ENCODE assay signal across 8 mouse cellular contexts in genomic region chr12:8301011-8301814, GRCm38 (mm10). TPM values are rescaled to one million over a fixed set of nuclear protein-coding genes. Genes with fewer than 3 reads are reported as not detected.
DNase-seq lines count a peak whose midpoint lies in the region; ATAC-seq and TF ChIP-seq lines count a peak whose summit lies in the region.

No protein-coding gene starts in this region.

- intact Hi-C loops in heart, adult 2 months (cut with DNase I), result no loop called here
- intact Hi-C loops in heart, postnatal 10 days (cut with DNase I), result no loop called here
- intact Hi-C loops in left cerebral cortex, postnatal 14 days (cut with DNase I), result loop anchor here (5.0 kb wide), 1 partner anchor 94 kb away; the partner anchor contains the start of gene Ldah
- intact Hi-C loops in left cerebral cortex, postnatal 4 days (cut with DNase I), result loop anchor here (10.0 kb wide), 2 partner anchors 306 to 426 kb away; no protein-coding TSS in a partner anchor

- no peak for TF ChIP-seq CTCF in heart, adult 2 months (IDR thresholded peaks at IDR 0.05)
- no peak for TF ChIP-seq CTCF in heart, postnatal 0 days (IDR thresholded peaks at IDR 0.05; ENCODE audit: low read depth)
- no peak for TF ChIP-seq CTCF in liver, postnatal 0 days (IDR thresholded peaks at IDR 0.05; ENCODE audit: low read depth)

- no peak for DNase-seq in heart, adult 2 months
- DNase-seq in heart, postnatal 10 days, result no peak
- peak; percentile 37 for DNase-seq in MN1 (ENCODE audit: low spot score)
- DNase-seq in heart, postnatal 0 days (ENCODE audit: low spot score), result no peak
- DNase-seq in liver, postnatal 0 days, result no peak
- no peak for DNase-seq in left cerebral cortex, postnatal 14 days (ENCODE audit: low spot score in 2 of 2)
- no peak for DNase-seq in urinary bladder, postnatal 14 days (ENCODE audit: low spot score)
- no peak for DNase-seq in left cerebral cortex, postnatal 4 days

- no peak for TF ChIP-seq POLR2A in heart, adult 2 months (IDR thresholded peaks at IDR 0.05; ENCODE audit: insufficient read depth, low read depth, low read length)

- WGBS in heart, adult 2 months, result 14% methylated on average over 46 of the region's 46 CpGs
- 11% methylated on average over 42 of the region's 46 CpGs for WGBS in heart, postnatal 0 days
- WGBS in liver, postnatal 0 days (ENCODE audit: insufficient replicate concordance), result 9% methylated on average over 41 of the region's 46 CpGs

- H3K79me2 ChIP-seq in heart, adult 2 months (replicated peaks; ENCODE audit: control insufficient read depth, insufficient read depth, low read length), result no peaks in the 10 kb centered on the region

- peaks cover 13% of the 10 kb centered on the region for H3K27me3 ChIP-seq in heart, adult 2 months (ENCODE audit: control insufficient read depth, insufficient read depth, low read length)
- H3K27me3 ChIP-seq in heart, postnatal 0 days (ENCODE audit: control insufficient read depth, insufficient read depth, low read length), result peaks cover 97% of the 10 kb centered on the region
- peaks cover 91% of the 10 kb centered on the region for H3K27me3 ChIP-seq in liver, postnatal 0 days (ENCODE audit: insufficient read depth, low read length)

- H3K4me1 ChIP-seq in heart, adult 2 months (ENCODE audit: control insufficient read depth, insufficient read depth, low read length), result no peaks in the 10 kb centered on the region
- H3K4me1 ChIP-seq in heart, postnatal 0 days (ENCODE audit: control insufficient read depth, insufficient read depth), result peaks cover 17% of the 10 kb centered on the region; the same call in 1 of the 2 replicates
- H3K4me1 ChIP-seq in liver, postnatal 0 days (ENCODE audit: insufficient read depth), result peaks cover 9% of the 10 kb centered on the region

- H3K27ac ChIP-seq in heart, adult 2 months, result no peak overlapping the region
- H3K27ac ChIP-seq in heart, postnatal 0 days (ENCODE audit: low read depth), result no peak overlapping the region
- no peak overlapping the region for H3K27ac ChIP-seq in liver, postnatal 0 days (ENCODE audit: low read depth)

- peak overlapping the region; percentile 16; the same call in 1 of the 2 replicates for H3K9ac ChIP-seq in heart, adult 2 months (ENCODE audit: low read depth, low read length)
- no peak overlapping the region for H3K9ac ChIP-seq in heart, postnatal 0 days (replicated peaks; ENCODE audit: low read depth, low read length)
- H3K9ac ChIP-seq in liver, postnatal 0 days (replicated peaks), result no peak overlapping the region

- ATAC-seq in heart, postnatal 0 days (ENCODE audit: insufficient read depth, low read depth), result no peak
- no peak for ATAC-seq in liver, postnatal 0 days

- H3K4me3 ChIP-seq in heart, adult 2 months, result peak overlapping the region; percentile 35
- H3K4me3 ChIP-seq in heart, postnatal 0 days (ENCODE audit: low read depth, low read length), result peak overlapping the region; percentile 54
- H3K4me3 ChIP-seq in liver, postnatal 0 days (ENCODE audit: low read depth, low read length), result peak overlapping the region; percentile 38

- H3K36me3 ChIP-seq in heart, adult 2 months (ENCODE audit: control insufficient read depth, insufficient read depth, low read length), result no peaks in the 10 kb centered on the region
- no peaks in the 10 kb centered on the region for H3K36me3 ChIP-seq in heart, postnatal 0 days (replicated peaks; ENCODE audit: control insufficient read depth, insufficient read depth, low read length)
- H3K36me3 ChIP-seq in liver, postnatal 0 days (replicated peaks; ENCODE audit: insufficient read depth, low read length), result no peaks in the 10 kb centered on the region

- TF ChIP-seq EP300 in heart, adult 2 months (IDR thresholded peaks at IDR 0.05; ENCODE audit: insufficient read depth, low read depth, low read length), result no peak
- no peak for TF ChIP-seq EP300 in heart, postnatal 0 days (IDR thresholded peaks at IDR 0.05; ENCODE audit: low read depth)
- TF ChIP-seq EP300 in liver, postnatal 0 days (IDR thresholded peaks at IDR 0.05; ENCODE audit: low read depth), result no peak

- H3K9me3 ChIP-seq in heart, postnatal 0 days (replicated peaks; ENCODE audit: control insufficient read depth, low read length), result no peaks in the 10 kb centered on the region
- no peaks in the 10 kb centered on the region for H3K9me3 ChIP-seq in liver, postnatal 0 days (ENCODE audit: low read length)

- peak overlapping the region; percentile 78 for H3K4me2 ChIP-seq in heart, postnatal 0 days (ENCODE audit: low read depth, low read length)
- H3K4me2 ChIP-seq in liver, postnatal 0 days (ENCODE audit: low read depth, low read length), result peak overlapping the region; percentile 64

RNA-seq across cellular contexts. Expression of gene Gdf7, which starts 0.5 kb away (rescaled TPM):
- under 1 TPM; 0.41 to 0.84 TPM for total RNA-seq in heart, adult 2 months (2021)
- polyA plus RNA-seq in heart, adult 2 months (2012; rRNA removed), result 0.82 and 0.96 TPM in 2 replicates
- under 1 TPM in 1 of 2 experiments, not detected in 1; 0.48 TPM for total RNA-seq in heart, postnatal 10 days (2021)
- total RNA-seq in heart, postnatal 0 days (2014; rRNA removed; ENCODE audit: low replicate concordance), result not detected in 2 replicates
- polyA plus RNA-seq in heart, postnatal 0 days (2015; fragmentation: Nextera tagmentation; extraction: Ambion mirVana), result not detected in 2 replicates
- not detected in 2 replicates for polyA plus RNA-seq in liver, postnatal 0 days (2015; fragmentation: Nextera tagmentation; extraction: Ambion mirVana)
- total RNA-seq in left cerebral cortex, postnatal 14 days (2021), result under 1 TPM; 0.48 to 0.63 TPM
- not detected for total RNA-seq in left cerebral cortex, postnatal 4 days (2021)

RNA-seq across cellular contexts. Expression of gene Hs1bp3, which starts 12.0 kb away (rescaled TPM):
- total RNA-seq in heart, adult 2 months (2021), result 10 to 100 TPM; 12.7 to 13.8 TPM
- polyA plus RNA-seq in heart, adult 2 months (2012; rRNA removed), result 17.3 and 20.5 TPM in 2 replicates
- 10 to 100 TPM; 11.3 to 15.1 TPM for total RNA-seq in heart, postnatal 10 days (2021)
- 9.5 and 11.7 TPM in 2 replicates for total RNA-seq in heart, postnatal 0 days (2014; rRNA removed; ENCODE audit: low replicate concordance)
- 9.7 TPM in 2 replicates for polyA plus RNA-seq in heart, postnatal 0 days (2015; fragmentation: Nextera tagmentation; extraction: Ambion mirVana)
- polyA plus RNA-seq in liver, postnatal 0 days (2015; fragmentation: Nextera tagmentation; extraction: Ambion mirVana), result 3.2 and 3.7 TPM in 2 replicates
- total RNA-seq in left cerebral cortex, postnatal 14 days (2021), result 10 to 100 TPM; 10.6 to 11.0 TPM
- 10 to 100 TPM; 10.3 to 11.0 TPM for total RNA-seq in left cerebral cortex, postnatal 4 days (2021)

Comparison
In these comparisons a context has a peak if more than half of its experiments do, and no peak if none do; other contexts are left out.
1. intact Hi-C loops: an anchor here in left cerebral cortex, postnatal 14 days (5.0 kb wide) and left cerebral cortex, postnatal 4 days (10.0 kb wide); none called in heart, adult 2 months and heart, postnatal 10 days.